Mouse (Mus musculus) heart, adult 8-10 months (tissue): Measurements from ENCODE around the gene Sestd1. TPM values are rescaled to one million over a fixed set of nuclear protein-coding genes. Genes with fewer than 3 reads are reported as not detected.

Experiments used
- DNase-seq: peaks from one replicate; pipeline ENCODE4 v3.0.0; 2022; ENCODE audit warnings: low spot score
- total RNA-seq, 4 experiments: library from RNA; stranded (reverse); gene quantifications; 2 replicates each; pipeline ENCODE4 v1.2.4; 2022

The Sestd1 gene
- total RNA-seq, 4 experiments from 2014 or later = 16.3 to 19.4 (median 17.2) TPM

DNA sequence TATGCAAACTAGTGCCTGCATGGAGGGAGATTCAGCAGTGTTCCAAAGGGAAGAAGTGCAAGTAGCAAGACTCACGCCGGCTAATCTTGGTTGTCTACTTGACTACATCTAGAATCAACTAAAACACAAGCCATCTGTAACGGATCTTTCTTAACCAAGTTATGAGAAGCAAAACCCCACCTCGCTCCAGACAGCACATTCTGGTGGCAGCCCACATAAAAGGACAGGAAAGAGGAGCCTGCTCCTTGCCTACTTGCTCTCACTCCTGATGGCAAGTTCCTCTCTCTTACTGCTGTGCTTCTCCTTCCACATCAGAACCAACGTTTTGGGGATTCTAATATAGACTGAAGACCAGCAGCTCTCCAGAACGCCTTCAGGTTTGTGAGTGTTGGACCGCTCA lies 9.6 kb downstream of the Sestd1 start:
- no peak for DNase-seq

DNA sequence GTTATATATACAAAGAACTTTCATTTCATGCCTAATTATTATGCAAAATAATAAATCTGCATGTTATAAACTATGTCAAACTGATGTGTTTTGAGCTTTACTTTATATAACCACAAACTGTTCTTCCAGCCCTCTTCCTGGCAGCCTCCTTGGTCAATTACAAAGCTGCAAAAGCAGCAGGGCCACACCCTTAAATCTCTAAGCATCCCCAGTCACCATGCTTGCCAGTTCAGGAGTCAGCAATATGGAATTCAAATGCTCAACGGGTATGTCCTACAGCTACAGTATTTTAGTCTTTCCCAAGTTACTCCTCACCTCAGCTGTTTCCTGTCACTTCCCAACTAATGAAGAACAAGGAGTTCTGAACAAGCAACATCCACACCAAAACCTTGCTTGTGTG lies 10.3 kb downstream of the Sestd1 start:
- DNase-seq = no peak

DNA sequence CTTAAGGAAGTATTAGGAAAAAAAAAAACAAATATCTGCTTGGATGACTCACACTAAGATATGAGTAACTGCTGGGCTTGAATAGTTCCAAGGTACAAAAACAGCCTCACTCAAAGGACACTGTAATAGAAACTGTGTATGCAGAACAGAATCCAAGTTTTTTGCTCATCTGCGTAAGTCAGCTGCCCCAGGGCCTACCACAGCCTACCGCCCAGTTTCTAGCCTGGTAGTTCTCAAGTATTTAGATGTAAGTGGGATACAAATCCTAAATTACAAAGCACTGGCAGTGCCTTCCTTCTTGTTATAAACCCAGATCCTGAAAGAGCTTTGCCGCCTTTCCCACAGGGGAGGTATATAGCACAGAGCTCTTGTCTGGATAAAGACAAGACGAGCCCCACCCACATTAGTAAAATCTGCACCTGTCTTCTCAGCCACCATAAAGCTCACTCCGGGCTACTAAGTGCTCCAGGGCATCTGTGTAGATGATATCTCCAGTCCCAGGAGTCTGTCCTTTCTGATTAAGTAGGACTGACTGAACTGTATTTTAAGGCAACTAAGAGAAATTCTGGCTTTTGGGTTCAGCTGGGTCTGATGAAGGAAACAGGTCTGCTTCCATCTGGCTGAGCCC lies 11.7 kb downstream of the Sestd1 start:
- DNase-seq = no peak

DNA sequence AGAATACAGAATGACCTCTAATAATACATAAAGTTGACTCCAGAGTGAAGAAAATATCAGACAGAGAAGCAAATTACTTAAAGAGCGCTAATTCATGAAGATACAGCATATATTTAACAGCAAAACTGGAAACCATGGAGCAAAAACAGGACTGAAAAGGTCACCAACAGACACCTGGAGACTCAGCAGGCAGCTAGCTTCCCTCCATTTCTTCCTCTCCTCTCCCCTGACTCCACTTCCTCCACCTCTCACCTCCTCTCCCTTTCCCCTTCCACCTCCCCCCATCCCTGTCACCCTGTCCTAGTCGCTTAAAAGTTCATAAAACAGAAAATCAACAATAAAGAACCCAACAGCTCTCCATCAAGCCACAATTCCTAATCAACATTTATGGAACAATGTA lies 13.5 kb downstream of the Sestd1 start:
- DNase-seq = no peak

DNA sequence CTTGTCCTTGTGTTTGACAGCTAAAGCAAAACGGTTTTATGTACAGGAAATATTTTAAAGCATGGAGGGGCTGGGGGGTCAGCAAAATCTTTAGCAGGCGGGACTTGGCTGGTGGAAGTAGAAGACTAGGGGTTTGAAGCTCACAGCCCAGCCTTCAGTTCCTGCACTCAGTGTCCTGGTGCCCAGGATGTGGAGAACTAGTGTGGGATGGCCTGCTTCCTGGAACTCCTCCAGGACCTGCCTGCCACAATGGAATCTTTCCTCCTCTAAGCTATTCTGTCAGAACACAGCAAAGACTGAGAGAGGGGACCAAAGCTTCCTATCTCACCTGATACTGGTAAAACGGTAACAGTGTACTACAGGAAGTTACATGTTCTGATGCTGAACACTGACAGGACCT lies 14.4 kb downstream of the Sestd1 start:
- no peak for DNase-seq

DNA sequence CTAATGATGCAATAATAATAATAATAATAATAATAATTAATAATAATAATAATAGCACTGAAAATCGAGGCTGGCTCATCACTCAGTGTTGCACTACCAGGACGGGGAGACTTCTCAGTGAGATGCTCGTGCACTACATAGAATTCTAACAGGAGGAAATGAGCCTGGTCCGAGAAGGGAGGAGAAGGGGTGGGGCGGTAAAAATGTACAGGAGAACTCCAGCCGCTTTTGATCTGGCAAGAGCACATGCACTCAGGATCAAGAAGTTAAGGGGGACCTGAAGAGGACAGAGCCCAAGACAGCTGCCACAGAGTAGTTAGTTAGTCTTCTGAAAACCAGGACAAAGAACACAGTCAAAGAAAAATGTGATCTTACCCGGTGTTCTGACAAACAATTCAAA lies 15.1 kb downstream of the Sestd1 start:
- DNase-seq = no peak

DNA sequence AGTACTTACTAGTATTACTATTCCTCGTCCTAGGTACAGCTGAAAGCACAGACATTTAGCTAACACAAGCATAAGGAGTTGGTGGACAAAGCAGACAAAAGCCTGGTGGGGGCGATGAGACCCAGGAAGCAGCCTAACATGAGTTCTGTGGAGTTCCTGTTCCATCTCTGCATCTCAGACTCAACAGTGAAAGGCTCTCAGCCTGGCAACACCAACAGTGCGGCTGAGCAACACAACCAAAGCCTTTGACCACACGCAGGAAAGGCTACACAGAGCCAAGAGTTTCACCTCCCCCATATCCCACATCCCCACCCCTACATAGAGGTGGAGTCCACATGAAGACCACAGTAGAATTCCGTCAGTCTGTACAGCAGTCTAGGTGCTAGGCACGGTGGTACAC lies 15.8 kb downstream of the Sestd1 start:
- no peak for DNase-seq

DNA sequence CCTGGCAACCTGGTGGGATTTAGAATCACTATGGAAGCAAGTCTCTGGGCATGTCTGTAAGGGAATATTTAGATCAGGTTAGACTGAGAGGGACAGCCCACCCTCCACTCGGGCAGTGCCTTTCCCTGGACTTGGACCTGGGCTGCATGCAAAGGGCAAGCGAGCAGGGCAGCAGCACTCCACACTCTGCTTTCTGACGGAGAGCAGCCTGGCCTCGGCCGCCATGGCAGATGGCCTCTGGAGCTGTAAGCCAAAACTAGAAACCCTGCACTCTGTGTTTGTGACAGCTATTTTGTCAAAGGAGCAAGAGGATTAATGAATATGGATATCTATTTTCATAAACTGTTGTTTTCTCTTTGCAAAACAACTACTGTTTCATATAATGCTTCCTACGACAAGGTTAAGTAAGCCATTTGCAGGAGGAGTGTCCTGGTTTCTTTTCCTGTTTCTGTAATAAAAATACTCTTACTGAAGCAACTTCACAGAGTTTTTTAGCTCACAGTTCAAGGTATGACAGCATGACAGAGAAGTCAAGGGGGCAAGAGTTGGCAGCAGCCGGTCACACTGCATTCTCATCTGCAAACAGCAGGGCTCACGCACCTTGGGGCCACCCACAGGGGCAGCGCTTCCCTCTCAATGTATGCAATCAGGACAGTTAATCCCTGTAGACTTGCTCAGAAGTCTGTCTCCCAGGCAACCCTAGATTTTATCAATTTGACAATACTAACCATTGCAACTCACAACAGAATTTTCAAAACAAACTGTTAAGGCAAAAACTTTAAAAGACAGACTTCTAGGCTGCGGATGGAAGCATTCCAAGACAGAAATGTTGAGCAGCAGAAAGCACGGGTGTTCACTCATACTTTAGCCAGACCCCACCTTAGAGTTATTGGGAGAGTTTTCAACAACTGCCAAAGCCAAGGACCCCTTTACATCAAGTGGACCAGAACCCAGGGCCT lies 16.6 kb downstream of the Sestd1 start:
- DNase-seq = no peak

DNA sequence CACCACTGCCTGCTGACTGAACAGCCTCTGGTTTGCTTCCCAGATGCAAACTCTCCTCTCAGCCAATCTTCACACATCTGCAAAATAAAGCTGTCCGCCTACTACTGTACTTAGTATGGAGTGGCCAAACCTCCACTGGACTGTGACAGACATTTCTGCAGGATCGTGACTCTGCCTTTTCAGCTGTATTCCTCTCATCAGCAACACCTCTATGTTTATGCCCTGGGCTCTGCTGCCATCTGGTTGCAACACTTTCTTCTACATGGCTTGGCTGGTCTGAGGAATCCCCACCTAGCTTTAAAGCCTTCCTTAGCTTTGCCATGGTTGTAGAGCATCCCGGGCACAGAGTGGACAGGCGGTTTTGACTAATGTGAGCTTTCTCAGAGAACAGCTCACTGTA lies 20.3 kb downstream of the Sestd1 start:
- DNase-seq = no peak

DNA sequence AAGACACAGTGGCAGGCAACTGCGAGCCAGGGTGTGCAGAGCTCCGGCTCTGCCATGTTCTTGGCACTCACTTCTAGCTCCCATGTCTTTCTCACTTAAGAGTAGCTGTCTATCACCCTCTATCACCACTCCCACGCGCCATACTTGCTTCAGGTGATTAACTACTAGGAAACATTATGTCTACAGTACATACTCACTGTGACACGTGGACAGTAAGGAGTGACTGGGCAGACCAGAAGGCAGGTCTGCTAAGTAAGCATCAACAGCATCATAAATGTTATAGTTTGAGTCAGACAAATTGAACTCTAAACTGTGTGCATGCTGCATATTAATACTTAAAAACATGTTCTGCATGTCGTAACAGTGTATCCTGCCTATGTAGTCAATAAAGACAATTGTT lies 27.2 kb downstream of the Sestd1 start:
- DNase-seq = no peak

DNA sequence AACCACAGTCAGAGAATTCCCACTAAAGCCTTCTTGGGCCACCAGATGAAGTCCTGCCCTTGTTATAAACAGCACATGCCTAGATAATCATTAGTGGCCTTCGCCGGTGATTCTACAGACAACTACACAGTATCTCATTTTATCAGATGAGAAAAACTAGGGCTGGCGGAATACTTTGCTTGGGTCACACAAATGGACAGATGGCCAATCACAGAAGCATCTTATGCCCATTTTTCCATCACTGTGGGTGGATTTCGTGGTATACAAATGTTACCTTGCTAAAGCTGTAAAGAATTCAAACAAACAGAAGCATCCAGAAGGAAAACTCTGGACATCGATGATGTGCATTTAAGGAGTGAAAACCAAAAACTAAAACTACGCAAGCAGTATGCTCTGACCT lies 28.7 kb downstream of the Sestd1 start:
- no peak for DNase-seq

DNA sequence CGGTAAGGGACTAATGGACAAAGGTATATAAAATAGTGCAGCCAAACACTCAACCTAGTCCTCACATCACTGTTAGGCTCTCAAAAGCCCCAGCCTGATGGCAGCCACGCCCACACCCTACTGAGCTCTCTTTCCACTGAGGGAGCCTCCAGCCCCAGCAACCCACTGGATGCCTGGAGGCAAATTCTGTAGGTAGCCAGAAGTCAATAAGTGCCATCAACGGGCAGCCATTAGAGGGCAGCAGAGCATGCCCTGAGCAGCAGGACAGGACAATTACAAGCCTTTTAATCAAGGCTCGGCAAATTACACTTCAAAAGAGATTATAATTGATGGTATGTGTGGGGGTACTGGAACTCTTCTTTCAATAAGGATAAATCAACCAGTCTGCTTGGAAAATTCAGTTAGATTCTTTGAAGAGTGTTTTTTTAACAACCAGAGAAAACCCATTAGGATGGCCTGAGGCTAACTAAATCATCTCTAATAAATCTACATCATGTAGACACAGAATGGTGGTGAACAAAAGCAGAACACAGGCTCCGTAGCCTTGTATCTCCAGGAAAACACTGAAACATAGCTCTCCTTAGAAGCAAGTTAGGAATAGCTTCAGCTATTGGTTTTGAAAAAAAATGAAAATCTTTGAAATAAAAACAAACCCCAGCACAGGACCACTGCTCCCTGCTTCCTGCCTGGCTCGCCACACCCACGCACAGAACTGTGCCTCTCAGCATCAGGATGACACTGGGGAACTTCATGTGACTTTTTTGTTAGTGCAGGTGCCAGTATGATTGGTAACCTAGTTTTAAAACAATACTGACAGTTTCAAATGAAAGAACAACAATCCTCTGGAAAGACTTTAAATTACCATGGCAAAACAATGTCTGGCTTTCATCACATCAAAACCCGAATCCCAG lies 30.4 kb downstream of the Sestd1 start:
- no peak for DNase-seq

DNA sequence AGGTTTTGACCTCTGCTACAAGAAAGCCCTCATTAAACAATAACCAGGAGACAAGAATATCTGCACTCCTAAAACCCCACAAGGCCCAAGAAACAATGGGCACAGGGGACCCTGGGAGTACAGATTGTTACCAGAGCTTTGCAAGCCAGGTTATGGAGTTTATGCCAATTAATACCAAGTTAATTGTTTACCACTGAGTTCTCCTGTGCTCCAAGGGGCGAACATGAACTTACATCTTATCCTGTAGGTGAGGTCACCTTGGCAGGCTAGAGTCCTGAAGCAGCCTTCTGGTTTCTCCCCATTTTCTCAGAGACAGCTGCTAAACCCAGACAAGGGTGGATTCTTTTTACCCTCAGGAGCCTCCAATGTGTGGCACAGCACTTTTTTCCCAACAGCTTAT lies 32.0 kb downstream of the Sestd1 start:
- no peak for DNase-seq

DNA sequence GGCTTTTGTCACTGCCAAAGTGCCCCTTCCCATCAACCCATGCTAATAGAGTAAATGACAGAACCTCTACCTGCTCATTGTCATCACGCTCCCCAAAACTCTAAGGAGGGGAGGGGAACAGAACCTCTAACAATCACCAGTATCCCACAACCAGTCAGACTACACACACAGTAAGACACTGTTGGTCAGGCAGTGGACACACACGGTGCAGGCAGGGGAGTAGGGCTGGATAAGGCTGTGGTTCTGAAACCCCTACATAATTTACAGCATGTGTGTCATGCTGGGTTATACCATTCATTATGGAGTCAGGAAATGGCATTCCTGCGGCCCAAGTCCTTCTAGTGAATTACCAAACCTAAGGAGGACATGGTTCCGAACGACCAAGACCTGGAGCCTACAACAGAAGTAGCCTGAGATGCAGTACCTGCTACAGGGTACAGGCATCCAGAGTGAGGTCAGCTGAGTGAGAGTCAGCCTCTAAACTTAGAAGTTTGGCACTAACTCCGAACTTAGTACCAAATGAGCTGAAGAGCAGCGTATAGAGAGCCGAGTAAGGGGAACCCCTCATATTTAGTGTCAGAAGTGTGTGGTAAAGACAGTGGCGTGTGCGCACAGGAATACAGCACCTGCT lies 33.1 kb downstream of the Sestd1 start:
- DNase-seq = no peak

DNA sequence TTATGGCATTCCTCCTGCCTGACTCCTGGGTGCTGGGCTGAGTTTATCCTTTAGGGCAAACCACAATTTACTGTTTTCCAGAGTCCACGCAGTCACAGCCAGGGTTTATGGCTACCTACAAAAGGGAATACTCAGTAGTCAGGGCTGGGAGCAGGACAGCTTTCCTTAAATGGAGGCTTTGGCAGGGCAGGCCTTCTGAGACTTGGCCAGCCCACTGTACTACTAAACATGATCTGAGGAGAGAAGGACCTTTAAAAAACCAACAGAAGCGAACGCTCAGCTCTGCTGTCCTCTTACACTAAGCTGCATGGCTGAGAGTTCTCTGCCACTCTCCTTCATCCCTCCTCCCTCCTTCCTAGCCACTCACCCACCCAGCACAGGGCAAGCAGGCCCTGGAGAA lies 34.6 kb downstream of the Sestd1 start:
- no peak for DNase-seq

DNA sequence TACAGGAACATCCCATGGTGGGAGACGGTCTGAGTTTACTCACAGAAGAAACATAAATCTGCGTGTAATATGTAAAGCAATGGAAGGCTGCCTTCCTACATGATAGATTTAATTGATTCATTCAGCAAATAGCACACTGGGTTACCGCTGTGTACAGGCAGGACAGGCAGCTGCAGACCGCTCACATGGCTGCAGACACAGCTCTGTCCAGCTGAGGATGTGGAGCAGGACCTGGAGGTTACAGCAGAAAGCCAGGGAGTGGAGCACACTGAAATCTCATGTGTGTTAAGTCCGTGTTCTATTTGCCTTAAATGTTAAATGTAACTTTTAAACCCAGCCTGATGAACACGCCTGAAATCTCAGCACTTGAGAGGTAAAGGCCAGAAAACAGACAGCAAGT lies 38.1 kb downstream of the Sestd1 start:
- no peak for DNase-seq

DNA sequence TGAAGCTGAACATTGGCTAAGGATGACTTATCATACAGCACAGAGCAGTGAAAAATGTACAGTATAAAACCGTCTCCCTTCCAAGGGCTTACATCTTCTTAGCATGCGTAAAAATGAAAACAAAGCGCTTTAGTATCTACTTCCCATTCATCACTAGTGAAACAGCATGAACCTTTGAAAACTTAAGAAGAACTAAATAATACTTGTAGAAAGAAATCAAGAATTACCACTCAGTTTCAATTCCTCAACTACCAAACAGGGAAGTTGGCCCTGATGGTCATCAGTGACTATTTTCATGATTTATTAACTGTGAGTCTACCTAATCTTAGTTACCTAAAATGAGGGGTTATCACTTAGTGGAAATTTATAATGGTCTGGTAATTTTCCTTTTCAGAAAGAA lies 41.8 kb downstream of the Sestd1 start:
- DNase-seq = no peak

DNA sequence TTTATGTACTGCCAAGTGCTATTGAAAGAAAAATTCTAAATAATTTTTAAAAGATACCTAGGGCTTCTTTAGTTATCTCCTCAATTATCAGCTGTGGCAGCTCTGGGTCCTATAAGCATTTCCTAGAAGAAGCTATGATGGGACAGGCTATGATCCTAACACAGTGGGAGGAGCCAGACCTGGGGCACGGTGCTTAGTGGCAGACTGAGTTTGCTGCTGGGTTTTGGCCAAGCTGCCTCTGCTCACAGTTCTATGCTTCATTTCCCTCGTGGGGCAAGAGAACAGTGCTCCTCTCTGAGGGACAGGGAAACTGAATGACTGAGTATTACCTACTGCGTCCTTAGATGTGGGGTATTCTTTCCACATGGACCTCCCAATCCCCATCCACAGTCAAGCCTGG lies 42.3 kb downstream of the Sestd1 start:
- no peak for DNase-seq

DNA sequence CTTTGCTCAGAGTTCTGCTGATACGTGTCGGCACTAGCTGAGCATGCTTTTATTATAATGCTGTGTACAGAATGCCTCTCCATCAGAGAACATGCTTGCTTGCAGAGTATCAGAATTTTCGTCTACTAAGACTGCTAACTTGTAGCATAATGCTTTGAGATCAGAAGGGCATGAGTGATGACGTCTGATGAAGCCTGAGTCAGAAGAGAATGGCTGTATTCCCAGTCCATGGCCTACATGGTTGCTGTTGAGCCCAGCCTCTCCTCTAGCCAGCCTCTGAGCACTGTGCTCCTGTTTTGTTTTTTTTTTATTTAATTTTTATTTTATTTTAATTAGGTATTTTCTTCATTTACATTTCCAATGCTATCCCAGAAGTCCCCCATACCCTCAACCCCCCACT lies 43.5 kb downstream of the Sestd1 start:
- DNase-seq = no peak

DNA sequence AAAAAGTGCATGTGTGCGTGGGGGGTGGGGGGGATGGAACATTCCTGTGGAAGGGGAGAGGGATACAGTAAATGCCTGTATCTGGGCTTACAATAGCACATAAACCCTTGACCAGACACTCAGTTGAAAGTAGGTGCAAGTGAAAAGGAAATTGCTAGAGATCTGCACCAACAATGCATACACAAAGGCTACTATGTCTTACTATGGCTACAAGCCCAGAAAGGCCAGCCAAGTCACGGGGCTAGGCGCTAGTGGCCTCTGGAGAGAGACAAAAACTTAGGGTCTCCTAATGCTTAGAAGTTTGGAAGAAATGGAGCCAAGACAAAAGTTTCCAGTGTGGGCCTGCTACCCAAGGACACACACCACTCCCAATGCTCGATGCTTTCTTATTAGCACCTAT lies 44.5 kb downstream of the Sestd1 start:
- DNase-seq = no peak

DNA sequence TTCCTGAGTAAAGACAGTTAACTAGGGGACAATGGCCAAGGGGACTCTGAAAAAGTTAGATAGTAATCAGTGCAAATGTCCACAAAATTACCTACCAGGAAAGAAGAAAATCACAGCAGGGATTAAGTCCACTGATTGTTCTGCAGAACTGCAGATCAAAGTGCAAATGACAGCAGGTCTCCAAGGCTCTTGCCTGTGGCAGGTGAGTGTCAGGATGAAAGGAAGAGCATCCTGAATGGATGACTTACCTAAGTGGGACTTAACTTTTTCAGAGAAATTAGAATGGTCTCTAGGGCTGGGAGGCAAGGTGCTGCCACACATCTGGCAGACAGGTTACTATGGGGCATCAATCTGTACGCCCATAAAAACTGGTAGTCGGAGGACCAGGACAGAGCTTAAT lies 47.8 kb downstream of the Sestd1 start:
- no peak for DNase-seq

DNA sequence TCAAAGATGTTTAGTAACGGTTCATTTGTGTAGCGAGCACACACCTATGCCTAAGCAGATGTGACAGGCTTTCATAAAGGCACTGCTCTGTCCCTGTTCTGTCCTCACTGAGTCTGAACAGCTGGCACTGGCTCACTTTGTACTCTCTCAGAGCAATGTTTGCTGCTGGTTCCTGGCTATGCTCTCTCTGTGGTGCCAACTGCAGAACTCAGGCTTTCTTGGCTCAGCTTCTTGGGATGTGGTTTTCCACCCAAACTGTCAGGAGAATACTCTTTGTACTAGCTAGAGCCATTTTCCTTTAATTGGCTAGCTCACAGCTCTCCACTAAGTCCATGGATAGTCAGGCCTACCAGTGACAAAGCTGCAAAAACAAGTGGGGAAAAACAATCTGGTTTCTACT lies 59.4 kb downstream of the Sestd1 start:
- no peak for DNase-seq
